Mouse (Mus musculus): ENCODE results near the gene Gm8947. TPM values are rescaled to one million over a fixed set of nuclear protein-coding genes. Genes with fewer than 3 reads are reported as not detected.

Gene Gm8947
- total and polyA plus RNA-seq, 3 experiments, result 0.08 to 0.36 TPM; not detected in 1

DNA sequence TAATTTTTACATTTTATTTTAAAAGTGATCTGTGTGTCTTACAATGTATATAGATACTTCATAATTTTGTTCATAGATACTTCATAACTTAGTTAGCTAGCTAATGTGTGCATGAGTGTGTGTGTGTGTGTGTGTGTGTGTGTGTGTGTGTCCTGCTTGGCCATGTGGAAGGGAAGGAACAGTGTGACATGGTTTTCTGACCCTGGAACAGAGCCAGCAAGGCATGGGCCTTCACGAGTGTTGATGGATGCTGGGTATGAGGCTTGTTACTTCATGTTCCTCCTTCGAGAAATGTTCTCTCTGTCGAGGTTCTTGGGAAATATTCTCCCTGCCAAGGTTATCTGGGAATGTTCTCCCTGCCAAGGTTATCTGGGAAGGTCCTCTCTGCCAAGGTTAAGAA lies 41.6 kb downstream of the Gm8947 start:
- H3K9me3 ChIP-seq (replicated peaks; ENCODE audit: low read length), result no peaks in the 10 kb centered on the region
- no peak for DNase-seq (ENCODE audit: extremely low read depth)
- H3K27me3 ChIP-seq (replicated peaks), result no peaks in the 10 kb centered on the region
- in situ Hi-C loops (cut with MboI; ENCODE audit: low pct_ligation_motif_present, low pct_unique_long_range_greater_than_20kb, low sequenced_read_pairs), result no loop called here
- no peaks in the 10 kb centered on the region for H3K79me2 ChIP-seq (replicated peaks; ENCODE audit: control insufficient read depth, extremely low read depth, insufficient read depth, poor library complexity, severe bottlenecking)
- H3K4me1 ChIP-seq (ENCODE audit: control insufficient read depth in 1 of 2, insufficient read depth in 2 of 2), result peaks cover 0 to 6% of the 10 kb centered on the region in 2 experiments; a peak in 2 of 4 replicates
- H3K27ac ChIP-seq (ENCODE audit: insufficient read depth, low read depth), result no peak overlapping the region
- dilution Hi-C loops (cut with MboI; ENCODE audit: extremely low pct_ligation_motif_present, extremely low pct_unique_long_range_greater_than_20kb, low sequenced_read_pairs), result no loop called here
- H3K4me3 ChIP-seq (replicated peaks in 1 of 3; ENCODE audit: low read depth in 2 of 3, low read length in 2 of 3, poor library complexity in 1 of 3), result no peak overlapping the region
- no peak overlapping the region for H3K9ac ChIP-seq (ENCODE audit: insufficient read depth, low read depth)
- H3K4me2 ChIP-seq (ENCODE audit: insufficient read depth, low read depth, poor library complexity, severe bottlenecking), result no peak overlapping the region
- no peaks in the 10 kb centered on the region for H3K36me3 ChIP-seq (replicated peaks in 1 of 2; ENCODE audit: control insufficient read depth in 1 of 2, insufficient read depth in 1 of 2, low read length in 1 of 2)
- TF ChIP-seq BHLHE40 (IDR thresholded peaks at IDR 0.05; ENCODE audit: low read depth, low read length) (no peak), TBP (conservative IDR thresholded peaks at IDR 0.05; ENCODE audit: low read depth, low read length) (no peak), NELFE (IDR thresholded peaks at IDR 0.05; ENCODE audit: low read depth, low read length) (no peak), MAFK (IDR thresholded peaks at IDR 0.05; ENCODE audit: insufficient replicate concordance, low read length) (no peak), HCFC1 (IDR thresholded peaks at IDR 0.05; ENCODE audit: low read depth, low read length) (no peak), ZNF384 (IDR thresholded peaks at IDR 0.05; ENCODE audit: low read depth, low read length) (no peak), MYC (IDR thresholded peaks at IDR 0.05; ENCODE audit: low read depth, low read length) (no peak), MXI1 (IDR thresholded peaks at IDR 0.05; ENCODE audit: low read depth, low read length) (no peak), MAX (IDR thresholded peaks at IDR 0.05; ENCODE audit: low read length) (no peak), POLR2A (IDR thresholded peaks at IDR 0.05; ENCODE audit: low read depth, low read length) (no peak)

DNA sequence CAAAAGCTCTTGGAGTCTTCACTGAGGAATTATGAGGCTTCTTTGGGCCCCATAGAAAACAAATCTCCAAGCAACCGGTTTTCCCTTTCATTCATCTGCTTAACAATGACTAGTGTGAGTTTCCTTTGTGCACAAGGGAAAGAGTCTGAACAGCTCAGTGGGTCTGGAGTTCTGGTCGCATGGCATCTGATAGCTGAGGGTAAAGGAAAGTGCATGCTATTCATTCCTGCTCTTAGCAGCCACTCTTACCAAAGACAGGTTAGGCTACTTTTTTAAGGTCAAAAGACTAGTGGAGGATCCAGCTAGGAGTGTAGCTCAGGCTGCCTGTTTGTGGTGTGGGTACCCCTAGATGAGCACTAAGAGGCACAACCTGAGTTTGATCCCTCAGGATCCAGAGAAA lies 43.4 kb downstream of the Gm8947 start:
- H3K36me3 ChIP-seq (replicated peaks in 1 of 2; ENCODE audit: control insufficient read depth in 1 of 2, insufficient read depth in 1 of 2, low read length in 1 of 2), result no peaks in the 10 kb centered on the region
- dilution Hi-C loops (cut with MboI; ENCODE audit: extremely low pct_ligation_motif_present, extremely low pct_unique_long_range_greater_than_20kb, low sequenced_read_pairs), result no loop called here
- TF ChIP-seq BHLHE40 (IDR thresholded peaks at IDR 0.05; ENCODE audit: low read depth, low read length) (no peak), IRF4 (IDR thresholded peaks at IDR 0.05; ENCODE audit: low read depth, low read length) (no peak), MAFK (IDR thresholded peaks at IDR 0.05; ENCODE audit: insufficient replicate concordance, low read length) (no peak), MEF2A (IDR thresholded peaks at IDR 0.05; ENCODE audit: borderline replicate concordance, low read depth, low read length) (no peak), CTCF (conservative IDR thresholded peaks at IDR 0.05 in 1 of 2, IDR thresholded peaks at IDR 0.05 in 1 of 2; ENCODE audit: low read depth in 2 of 2, low read length in 2 of 2) (no peak), EP300 (IDR thresholded peaks at IDR 0.05; ENCODE audit: low read length) (no peak), SIN3A (IDR thresholded peaks at IDR 0.05; ENCODE audit: low read length) (no peak), POLR2AphosphoS2 (IDR thresholded peaks at IDR 0.05; ENCODE audit: low read depth, low read length) (no peak), USF2 (conservative IDR thresholded peaks at IDR 0.05; ENCODE audit: low read depth, low read length) (no peak), MXI1 (IDR thresholded peaks at IDR 0.05; ENCODE audit: low read depth, low read length) (no peak), NELFE (IDR thresholded peaks at IDR 0.05; ENCODE audit: low read depth, low read length) (no peak), ZNF384 (IDR thresholded peaks at IDR 0.05; ENCODE audit: low read depth, low read length) (no peak)

More for the DNA sequence above, 43.4 kb downstream of the Gm8947 start:
- no peak overlapping the region for H3K4me3 ChIP-seq (replicated peaks in 1 of 3; ENCODE audit: low read depth in 2 of 3, low read length in 2 of 3, poor library complexity in 1 of 3)
- H3K9ac ChIP-seq (ENCODE audit: insufficient read depth, low read depth), result no peak overlapping the region
- no peak for DNase-seq (ENCODE audit: extremely low read depth)
- no peaks in the 10 kb centered on the region for H3K27me3 ChIP-seq (replicated peaks)
- no peak overlapping the region for H3K27ac ChIP-seq (ENCODE audit: insufficient read depth, low read depth)
- H3K4me1 ChIP-seq (ENCODE audit: control insufficient read depth in 1 of 2, insufficient read depth in 2 of 2), result no peaks in the 10 kb centered on the region
- in situ Hi-C loops (cut with MboI; ENCODE audit: low pct_ligation_motif_present, low pct_unique_long_range_greater_than_20kb, low sequenced_read_pairs), result no loop called here
- H3K4me2 ChIP-seq (ENCODE audit: insufficient read depth, low read depth, poor library complexity, severe bottlenecking), result no peak overlapping the region
- H3K79me2 ChIP-seq (replicated peaks; ENCODE audit: control insufficient read depth, extremely low read depth, insufficient read depth, poor library complexity, severe bottlenecking), result no peaks in the 10 kb centered on the region
- no peaks in the 10 kb centered on the region for H3K9me3 ChIP-seq (replicated peaks; ENCODE audit: low read length)
